Mouse (Mus musculus) CH12.LX (cell line): Measurements from ENCODE around the gene Plekhm1.

Source experiments
- CHD2 ChIP-seq: IDR thresholded peaks from 2 replicates; pipeline ENCODE4 v1.6.1; 2011; ENCODE audit warnings: low read length, improper control_type of control experiment
- CTCF ChIP-seq, 2 experiments: IDR thresholded peaks in 1 of 2; conservative IDR thresholded peaks in 1 of 2; 2 replicates each; pipeline ENCODE4 v1.5.1; 2011 to 2012; ENCODE audit warnings: low read depth in 2 of 2, low read length in 2 of 2, improper control_type of control experiment in 1 of 2, inconsistent platforms in 1 of 2, mild to moderate bottlenecking in 1 of 2, moderate library complexity in 1 of 2
- POLR2A ChIP-seq: IDR thresholded peaks from 2 replicates; pipeline ENCODE4 v1.6.1; 2011; ENCODE audit warnings: low read depth, mild to moderate bottlenecking, improper control_type of control experiment, low read length

GRCm38 (mm10) chr11:103396236-103396635 lies 16.3 kb downstream of the Plekhm1 start:
- TF ChIP-seq CHD2 (no peak), CTCF (conservative IDR thresholded peaks at IDR 0.05 in 1 of 2, IDR thresholded peaks at IDR 0.05 in 1 of 2; ENCODE audit: low read depth in 2 of 2, low read length in 2 of 2) (no peak), POLR2A (no peak)
